Mouse (Mus musculus) CH12.LX (cell line): ENCODE measurements around the gene Rfx2. TPM values are rescaled to one million over a fixed set of nuclear protein-coding genes. Genes with fewer than 3 reads are reported as not detected.

Experiments
- DNase-seq: peaks from one replicate; pipeline ENCODE4 v3.0.0-alpha.2; 2013; ENCODE audit errors: extremely low read depth
- H3K27ac ChIP-seq: 2 replicates; pipeline ENCODE4 v1.5.1; 2012; ENCODE audit warnings: low read depth, mild to moderate bottlenecking, control low read depth, moderate library complexity; ENCODE audit not compliant: insufficient read depth
- H3K27me3 ChIP-seq: replicated peaks from 2 replicates; pipeline ENCODE3; 2012; ENCODE audit warnings: inconsistent platforms
- H3K36me3 ChIP-seq, 2 experiments: replicated peaks in 1 of 2; 2 replicates each; pipeline versions ENCODE3 to v1.6.1; 2012; ENCODE audit warnings: inconsistent platforms in 1 of 2, low read length in 1 of 2, mild to moderate bottlenecking in 1 of 2, mixed read lengths in 1 of 2, moderate library complexity in 1 of 2; ENCODE audit not compliant: control insufficient read depth in 1 of 2, insufficient read depth in 1 of 2
- H3K4me1 ChIP-seq, 2 experiments: 2 replicates each; pipeline ENCODE4 v1.6.1; 2012; ENCODE audit warnings: inconsistent platforms in 1 of 2, moderate library complexity in 1 of 2; ENCODE audit not compliant: insufficient read depth in 2 of 2, control insufficient read depth in 1 of 2
- H3K4me2 ChIP-seq: 2 replicates; pipeline ENCODE4 v1.6.1; 2012; ENCODE audit warnings: low read depth, mild to moderate bottlenecking, control low read depth; ENCODE audit not compliant: poor library complexity, insufficient read depth, severe bottlenecking
- H3K4me3 ChIP-seq, 3 experiments: fragments of 150-350 bp in 1 of 3; sonication (generic) in 1 of 3; replicated peaks in 1 of 3; 2 replicates each; pipeline versions ENCODE3 to v1.5.1; 2011 to 2012; ENCODE audit warnings: low read depth in 2 of 3, low read length in 2 of 3, mild to moderate bottlenecking in 2 of 3, moderate library complexity in 2 of 3, control low read depth in 1 of 3, improper control_type of control experiment in 1 of 3, inconsistent platforms in 1 of 3, mixed read lengths in 1 of 3; ENCODE audit not compliant: poor library complexity in 1 of 3
- H3K79me2 ChIP-seq: replicated peaks from 2 replicates; pipeline ENCODE4 v1.6.1; 2012; ENCODE audit warnings: mild to moderate bottlenecking, moderate library complexity; ENCODE audit not compliant: control insufficient read depth, poor library complexity, insufficient read depth, severe bottlenecking; ENCODE audit errors: extremely low read depth
- H3K9ac ChIP-seq: 2 replicates; pipeline ENCODE4 v1.6.1; 2012; ENCODE audit warnings: low read depth, mild to moderate bottlenecking, control low read depth, moderate library complexity; ENCODE audit not compliant: insufficient read depth
- H3K9me3 ChIP-seq: replicated peaks from 2 replicates; pipeline ENCODE3; 2012; ENCODE audit warnings: low read length, inconsistent platforms, mixed read lengths
- BHLHE40 ChIP-seq: IDR thresholded peaks from 2 replicates; pipeline ENCODE4 v1.6.1; 2011; ENCODE audit warnings: mild to moderate bottlenecking, low read depth, low read length, improper control_type of control experiment
- CHD2 ChIP-seq: IDR thresholded peaks from 2 replicates; pipeline ENCODE4 v1.6.1; 2011; ENCODE audit warnings: low read length, improper control_type of control experiment
- CTCF ChIP-seq, 2 experiments: IDR thresholded peaks in 1 of 2; conservative IDR thresholded peaks in 1 of 2; 2 replicates each; pipeline ENCODE4 v1.5.1; 2011 to 2012; ENCODE audit warnings: low read depth in 2 of 2, low read length in 2 of 2, improper control_type of control experiment in 1 of 2, inconsistent platforms in 1 of 2, mild to moderate bottlenecking in 1 of 2, moderate library complexity in 1 of 2
- ELF1 ChIP-seq: IDR thresholded peaks from 2 replicates; pipeline ENCODE4 v1.6.1; 2014; ENCODE audit warnings: low read depth, mild to moderate bottlenecking, inconsistent platforms, low read length, improper control_type of control experiment
- EP300 ChIP-seq: IDR thresholded peaks from 2 replicates; pipeline ENCODE4 v1.6.1; 2011; ENCODE audit warnings: low read length, improper control_type of control experiment
- ETS1 ChIP-seq: conservative IDR thresholded peaks from 2 replicates; pipeline ENCODE4 v1.6.1; 2012; ENCODE audit warnings: low read depth, mild to moderate bottlenecking, inconsistent platforms, low read length, improper control_type of control experiment, moderate library complexity
- HCFC1 ChIP-seq: IDR thresholded peaks from 2 replicates; pipeline ENCODE4 v1.6.1; 2012; ENCODE audit warnings: low read depth, mild to moderate bottlenecking, inconsistent platforms, low read length, improper control_type of control experiment
- IRF4 ChIP-seq: IDR thresholded peaks from 2 replicates; pipeline ENCODE4 v1.6.1; 2014; ENCODE audit warnings: low read depth, mild to moderate bottlenecking, inconsistent platforms, low read length, improper control_type of control experiment
- JUND ChIP-seq: conservative IDR thresholded peaks from 2 replicates; pipeline ENCODE4 v1.6.1; 2011; ENCODE audit warnings: low read depth, low read length, improper control_type of control experiment
- KAT2A ChIP-seq: IDR thresholded peaks from 2 replicates; pipeline ENCODE4 v1.6.1; 2012; ENCODE audit warnings: low read length, improper control_type of control experiment, inconsistent platforms; ENCODE audit not compliant: insufficient replicate concordance
- MAX ChIP-seq: IDR thresholded peaks from 2 replicates; pipeline ENCODE4 v1.6.1; 2011; ENCODE audit warnings: low read length, improper control_type of control experiment
- MEF2A ChIP-seq: IDR thresholded peaks from 2 replicates; pipeline ENCODE4 v1.6.1; 2014; ENCODE audit warnings: low read depth, mild to moderate bottlenecking, inconsistent platforms, low read length, improper control_type of control experiment, borderline replicate concordance
- MXI1 ChIP-seq: IDR thresholded peaks from 2 replicates; pipeline ENCODE4 v1.6.1; 2011; ENCODE audit warnings: mild to moderate bottlenecking, low read depth, low read length, improper control_type of control experiment
- NELFE ChIP-seq: IDR thresholded peaks from 2 replicates; pipeline ENCODE4 v1.6.1; 2011; ENCODE audit warnings: low read depth, low read length, improper control_type of control experiment
- POLR2AphosphoS2 ChIP-seq: IDR thresholded peaks from 2 replicates; pipeline ENCODE4 v1.6.1; 2011; ENCODE audit warnings: low read depth, low read length, improper control_type of control experiment
- RCOR1 ChIP-seq: conservative IDR thresholded peaks from 2 replicates; pipeline ENCODE4 v1.6.1; 2012; ENCODE audit warnings: low read depth, mild to moderate bottlenecking, inconsistent platforms, low read length, improper control_type of control experiment
- SIN3A ChIP-seq: IDR thresholded peaks from 2 replicates; pipeline ENCODE4 v1.6.1; 2012; ENCODE audit warnings: low read length, improper control_type of control experiment, inconsistent platforms
- SMC3 ChIP-seq: IDR thresholded peaks from 2 replicates; pipeline ENCODE4 v1.6.1; 2011; ENCODE audit warnings: low read depth, low read length, improper control_type of control experiment
- TCF12 ChIP-seq: IDR thresholded peaks from 2 replicates; pipeline ENCODE4 v1.6.1; 2014; ENCODE audit warnings: low read depth, mild to moderate bottlenecking, inconsistent platforms, low read length, improper control_type of control experiment
- UBTF ChIP-seq: IDR thresholded peaks from 2 replicates; pipeline ENCODE4 v1.6.1; 2012; ENCODE audit warnings: low read depth, mild to moderate bottlenecking, inconsistent platforms, low read length, improper control_type of control experiment, moderate library complexity
- USF2 ChIP-seq: conservative IDR thresholded peaks from 2 replicates; pipeline ENCODE4 v1.6.1; 2011; ENCODE audit warnings: low read depth, low read length, improper control_type of control experiment
- ZC3H11A ChIP-seq: IDR thresholded peaks from 2 replicates; pipeline ENCODE4 v1.6.1; 2012; ENCODE audit warnings: low read depth, mild to moderate bottlenecking, inconsistent platforms, low read length, improper control_type of control experiment
- ZMIZ1 ChIP-seq: IDR thresholded peaks from 2 replicates; pipeline ENCODE4 v1.6.1; 2012; ENCODE audit warnings: low read depth, mild to moderate bottlenecking, inconsistent platforms, low read length, improper control_type of control experiment
- dilution Hi-C: fragments of 300-500 bp; cut with MboI; formaldehyde crosslinking; loops from 2 replicates; pipeline ENCODE4 v1.14.3; 2020; ENCODE audit warnings: low sequenced_read_pairs; ENCODE audit not compliant: extremely low pct_unique_long_range_greater_than_20kb, extremely low pct_ligation_motif_present
- in situ Hi-C: fragments of 300-500 bp; cut with MboI; formaldehyde crosslinking; loops from 3 replicates; pipeline ENCODE4 v1.14.3; 2019; ENCODE audit warnings: low sequenced_read_pairs, low pct_ligation_motif_present, low pct_unique_long_range_greater_than_20kb, mixed read lengths
- polyA plus RNA-seq: library from polyadenylated mRNA; unstranded; fragments of >175 nt; gene quantifications from 2 replicates; pipeline ENCODE4 v1.2.1, GENCODE M21; 2012; ENCODE audit warnings: low read depth; ENCODE audit not compliant: insufficient read length
- total RNA-seq, 2 experiments: library from RNA; depleted of rRNA; stranded (reverse); fragments of 300-350 nt in 1 of 2; fragments of >200 nt in 1 of 2; gene quantifications; 2 replicates each; pipeline ENCODE4 v1.2.3; 2012 to 2014

The Rfx2 gene
- total and polyA plus RNA-seq, 3 experiments: 0.16 to 1.1 (median 0.34) TPM

DNA sequence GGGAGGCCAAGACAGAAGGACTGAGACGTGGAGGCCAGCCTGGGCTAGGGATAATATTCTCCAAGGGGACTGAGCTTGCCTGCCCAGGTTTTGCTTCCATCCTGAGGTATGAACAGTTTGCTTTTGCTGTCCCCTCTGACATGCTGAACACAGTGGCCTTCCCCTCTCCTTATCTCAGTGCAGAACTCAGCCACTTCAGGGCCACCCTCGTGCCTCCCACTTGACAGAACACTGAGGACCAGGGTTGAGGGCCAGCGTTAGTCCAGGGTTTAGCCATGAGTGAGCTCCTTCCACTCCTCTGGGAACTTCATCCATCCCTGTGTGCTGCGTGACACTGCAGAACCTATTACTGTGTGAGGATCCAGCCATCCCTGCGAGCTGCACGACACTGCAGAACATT, 41.5 kb downstream of the Rfx2 start:
- H3K4me1 ChIP-seq: no peaks in the 10 kb centered on the region
- dilution Hi-C loops: no loop called here
- no peak overlapping the region for H3K9ac ChIP-seq
- no peak overlapping the region for H3K4me3 ChIP-seq
- TF ChIP-seq UBTF (no peak), CTCF (conservative IDR thresholded peaks at IDR 0.05 in 1 of 2, IDR thresholded peaks at IDR 0.05 in 1 of 2; ENCODE audit: low read depth in 2 of 2, low read length in 2 of 2) (no peak), TCF12 (no peak), MXI1 (no peak), MEF2A (no peak), BHLHE40 (no peak)
- TF ChIP-seq, all 38 proteins: peak for 0
- no peaks in the 10 kb centered on the region for H3K9me3 ChIP-seq
- no peak overlapping the region for H3K4me2 ChIP-seq
- no peaks in the 10 kb centered on the region for H3K36me3 ChIP-seq
- no peak for DNase-seq
- in situ Hi-C loops: no loop called here
- no peaks in the 10 kb centered on the region for H3K79me2 ChIP-seq
- H3K27me3 ChIP-seq: peaks cover 76% of the 10 kb centered on the region
- H3K27ac ChIP-seq: no peak overlapping the region

DNA sequence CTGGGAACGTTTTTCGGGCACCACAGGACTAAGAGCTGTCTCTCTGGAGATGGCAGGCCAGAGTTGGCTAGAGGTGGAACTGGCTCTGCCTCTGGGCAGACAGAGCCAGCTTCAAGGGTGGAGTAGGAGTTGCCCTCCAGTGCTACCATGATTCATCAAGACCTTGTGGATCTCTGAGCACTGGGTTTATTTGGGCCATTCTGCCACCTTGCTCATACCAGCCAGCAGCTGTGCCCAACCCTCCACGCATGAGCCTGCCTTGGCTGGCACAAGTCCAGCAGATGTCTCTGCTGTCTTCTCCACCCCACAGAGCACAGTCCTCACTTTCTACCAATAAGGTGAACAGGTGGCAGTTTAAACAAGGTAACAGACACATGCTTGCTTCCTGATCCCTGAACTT, 41.9 kb downstream of the Rfx2 start:
- no peak overlapping the region for H3K4me3 ChIP-seq
- H3K9me3 ChIP-seq: no peaks in the 10 kb centered on the region
- no peak for DNase-seq
- in situ Hi-C loops: no loop called here
- H3K4me1 ChIP-seq: no peaks in the 10 kb centered on the region
- H3K4me2 ChIP-seq: no peak overlapping the region
- no peak overlapping the region for H3K9ac ChIP-seq
- no peak overlapping the region for H3K27ac ChIP-seq
- peaks cover 74% of the 10 kb centered on the region for H3K27me3 ChIP-seq
- dilution Hi-C loops: no loop called here
- TF ChIP-seq KAT2A (no peak), NELFE (no peak), SMC3 (no peak), HCFC1 (no peak), TCF12 (no peak), ETS1 (no peak), JUND (no peak), BHLHE40 (no peak), CTCF (conservative IDR thresholded peaks at IDR 0.05 in 1 of 2, IDR thresholded peaks at IDR 0.05 in 1 of 2; ENCODE audit: low read depth in 2 of 2, low read length in 2 of 2) (no peak)
- no peaks in the 10 kb centered on the region for H3K36me3 ChIP-seq
- H3K79me2 ChIP-seq: no peaks in the 10 kb centered on the region

DNA sequence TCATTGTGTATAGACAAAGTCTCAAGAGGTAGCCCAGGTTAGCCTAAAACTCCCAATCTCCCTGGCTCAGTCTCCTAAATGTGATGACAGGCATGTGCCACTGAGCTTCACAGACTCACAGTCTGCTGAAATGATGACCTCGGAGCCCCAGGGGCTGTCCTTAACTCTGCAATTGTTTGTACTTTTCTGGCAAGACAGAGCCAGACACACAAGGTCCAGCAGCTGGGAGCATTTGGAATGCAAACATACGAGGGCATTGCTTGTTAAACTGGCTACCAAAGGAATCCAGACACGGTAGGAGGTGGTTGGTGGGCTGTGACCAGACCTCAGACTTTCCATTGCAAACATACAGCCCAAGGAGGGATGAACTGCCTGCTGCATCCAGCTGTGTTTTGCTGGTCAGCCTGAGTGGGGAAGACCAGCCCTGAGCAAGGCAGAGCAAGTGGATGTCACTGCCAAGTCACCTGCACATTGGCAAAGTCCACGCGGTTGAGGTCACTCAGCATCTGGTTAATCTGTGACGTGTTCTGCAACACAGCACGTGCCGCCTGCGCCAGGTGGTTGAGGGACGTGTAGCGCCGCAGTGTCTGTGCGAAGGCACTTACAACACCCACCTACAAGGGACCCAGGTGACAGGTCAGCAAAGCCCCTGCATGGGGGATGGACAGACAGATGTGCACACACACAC, 50.4 kb downstream of the Rfx2 start:
- H3K9me3 ChIP-seq: peaks cover 9% of the 10 kb centered on the region
- no peaks in the 10 kb centered on the region for H3K36me3 ChIP-seq
- H3K27ac ChIP-seq: no peak overlapping the region
- no peak overlapping the region for H3K4me3 ChIP-seq
- no peaks in the 10 kb centered on the region for H3K4me1 ChIP-seq
- TF ChIP-seq RCOR1 (no peak), EP300 (no peak), UBTF (no peak), SMC3 (no peak), MXI1 (no peak), KAT2A (no peak), POLR2AphosphoS2 (no peak), MAX (no peak), TCF12 (no peak), CHD2 (no peak), IRF4 (no peak), USF2 (no peak), ELF1 (no peak), SIN3A (no peak), ZMIZ1 (no peak), ZC3H11A (no peak), CTCF (conservative IDR thresholded peaks at IDR 0.05 in 1 of 2, IDR thresholded peaks at IDR 0.05 in 1 of 2; ENCODE audit: low read depth in 2 of 2, low read length in 2 of 2) (no peak), ETS1 (no peak)
- in situ Hi-C loops (no loop called here), dilution Hi-C loops (no loop called here)
- no peak overlapping the region for H3K9ac ChIP-seq
- peaks cover 27% of the 10 kb centered on the region for H3K27me3 ChIP-seq
- DNase-seq: no peak
- H3K4me2 ChIP-seq: no peak overlapping the region
- H3K79me2 ChIP-seq: no peaks in the 10 kb centered on the region
